Mouse (Mus musculus) limb, embryonic 15.5 days (tissue): Measurements from ENCODE around the gene Gm9745. TPM values are rescaled to one million over a fixed set of nuclear protein-coding genes. Genes with fewer than 3 reads are reported as not detected.

Experiments used
- microRNA-seq: library from miRNA; unstranded; fragments of <30 nt; microRNA quantifications from one replicate; pipeline ENCODE4, GENCODE M21; 2016
- polyA plus RNA-seq: library from polyadenylated mRNA; unstranded; fragments of >200 nt; fragmentation: Nextera tagmentation; extraction: Ambion mirVana; gene quantifications from 2 replicates; pipeline ENCODE4 v1.2.1, GENCODE M21; 2015

Gene Gm9745
- polyA plus RNA-seq, 1 experiment from 2014 or later, result not detected

Small RNAs within 50 kb of the gene (microRNA-seq; reads per million reads assigned to microRNA genes)
- gene Gm22750, result not detected

Other genes with a start within 250 kb of the Gm9745 start
- 17.0 and 17.7 TPM in 2 replicates for gene Wdr37, start 76.3 kb downstream of the Gm9745 start, polyA plus RNA-seq
- 67.5 and 68.6 TPM in 2 replicates for gene Idi1, start 62.7 kb downstream of the Gm9745 start, polyA plus RNA-seq
- gene Idi2, start 4.6 kb upstream of the Gm9745 start, polyA plus RNA-seq, result 0.10 and 0.29 TPM in 2 replicates
- 77.4 and 80.7 TPM in 2 replicates for gene Gtpbp4, start 47.9 kb upstream of the Gm9745 start, polyA plus RNA-seq
- gene Larp4b, start 145.7 kb upstream of the Gm9745 start, polyA plus RNA-seq, result 27.8 and 30.3 TPM in 2 replicates